In genomic region chr13:52250371-52250770, GRCm38 (mm10) we compare ENCODE assay signal across 12 mouse cellular contexts.
DNase-seq lines count a peak whose midpoint lies in the region; TF ChIP-seq lines count a peak whose summit lies in the region.
"Had no signal": no experiment of that assay in that cellular context is flagged by ENCODE, and none has a peak within 500 bp of the region (broad histone marks: within the 10 kb centered on the region; RNA-seq: fewer than 3 reads in every experiment).

No protein-coding gene starts in this region.

- H3K4me1 ChIP-seq in bone marrow, adult 2 months (ENCODE audit: control insufficient read depth, insufficient read depth, low read length), result no peaks in the 10 kb centered on the region
- H3K4me1 ChIP-seq in small intestine, adult 2 months (ENCODE audit: control insufficient read depth, insufficient read depth, insufficient read length, low read length), result no peaks in the 10 kb centered on the region
- no peaks in the 10 kb centered on the region for H3K4me1 ChIP-seq in embryonic facial prominence, embryonic 10.5 days
- H3K4me1 ChIP-seq: limb, embryonic 10.5 days; neural tube, embryonic 12.5 days had no signal

- no peak for TF ChIP-seq POLR2A in bone marrow, adult 2 months (IDR thresholded peaks at IDR 0.05; ENCODE audit: borderline replicate concordance, control insufficient read depth, low read depth, low read length)
- TF ChIP-seq POLR2A in small intestine, adult 2 months (IDR thresholded peaks at IDR 0.05; ENCODE audit: low read depth, low read length), result no peak

- WGBS in bone marrow, adult 2 months, result 19% methylated on average over 4 of the region's 4 CpGs
- 34% methylated on average over 4 of the region's 4 CpGs for WGBS in small intestine, adult 2 months
- WGBS in embryonic facial prominence, embryonic 10.5 days, result 65% methylated on average over 4 of the region's 4 CpGs

- no peaks in the 10 kb centered on the region for H3K9me3 ChIP-seq in embryonic facial prominence, embryonic 10.5 days
- H3K9me3 ChIP-seq: limb, embryonic 10.5 days; megakaryocyte, embryonic 14.5 days; neural tube, embryonic 12.5 days had no signal

- no peaks in the 10 kb centered on the region for H3K27me3 ChIP-seq in small intestine, adult 2 months (ENCODE audit: control insufficient read depth, insufficient read depth, low read length)
- H3K27me3 ChIP-seq in embryonic facial prominence, embryonic 10.5 days (replicated peaks; ENCODE audit: low read depth, poor library complexity, severe bottlenecking), result no peaks in the 10 kb centered on the region; the same call in 1 of the 2 replicates
- H3K27me3 ChIP-seq: megakaryocyte, embryonic 14.5 days; neural tube, embryonic 12.5 days had no signal

- no peak overlapping the region for H3K27ac ChIP-seq in bone marrow, adult 2 months (ENCODE audit: control insufficient read depth, insufficient read depth, low read depth, low read length, poor library complexity)
- H3K27ac ChIP-seq in small intestine, adult 2 months (ENCODE audit: insufficient read depth, low read depth, low read length), result no peak overlapping the region
- no peak overlapping the region for H3K27ac ChIP-seq in embryonic facial prominence, embryonic 10.5 days (replicated peaks)
- H3K27ac ChIP-seq: limb, embryonic 10.5 days; neural tube, embryonic 12.5 days had no signal

- H3K4me3 ChIP-seq in bone marrow, adult 2 months (replicated peaks; ENCODE audit: control insufficient read depth, low read depth, low read length), result no peak overlapping the region
- H3K4me3 ChIP-seq in small intestine, adult 2 months (ENCODE audit: low read depth, low read length), result no peak overlapping the region
- no peak overlapping the region for H3K4me3 ChIP-seq in embryonic facial prominence, embryonic 10.5 days
- H3K4me3 ChIP-seq: limb, embryonic 10.5 days; neural tube, embryonic 12.5 days had no signal

- DNase-seq in heart, postnatal 4 days, result peak; percentile 26
- DNase-seq in heart, adult 11 months, result no peak
- DNase-seq in retina, postnatal 1 day, result peak; percentile 11
- DNase-seq in retina, embryonic 14.5 days (ENCODE audit: low spot score), result no peak
- no peak for DNase-seq in c-Kit-positive CD71-positive TER-119-positive erythroid progenitor cells, embryonic 14.5 days (ENCODE audit: low spot score)
- no peak for DNase-seq in embryonic facial prominence, embryonic 10.5 days (ENCODE audit: low spot score)
- DNase-seq: kidney, adult 18-20 months had no signal

- peak; percentile 58; the same call in 1 of the 2 replicates for TF ChIP-seq CTCF in bone marrow, adult 2 months (IDR thresholded peaks at IDR 0.05; ENCODE audit: control insufficient read depth, insufficient read depth, low read length)
- TF ChIP-seq CTCF in small intestine, adult 2 months (IDR thresholded peaks at IDR 0.05; ENCODE audit: extremely low read depth, insufficient read length, insufficient replicate concordance, low read depth, low read length), result peak; percentile 24; the same call in 1 of the 2 replicates

- no peaks in the 10 kb centered on the region for H3K36me3 ChIP-seq in small intestine, adult 2 months (ENCODE audit: control insufficient read depth, insufficient read depth, low read length)
- no peaks in the 10 kb centered on the region for H3K36me3 ChIP-seq in embryonic facial prominence, embryonic 10.5 days (replicated peaks)
- H3K36me3 ChIP-seq: limb, embryonic 10.5 days; neural tube, embryonic 12.5 days had no signal

Comparison
In these comparisons a context has a peak if more than half of its experiments do, and no peak if none do; other contexts are left out.
1. DNase-seq: peak in heart, postnatal 4 days (single experiment) and retina, postnatal 1 day (single experiment); none in heart, adult 11 months (single experiment), retina, embryonic 14.5 days (single experiment), c-Kit-positive CD71-positive TER-119-positive erythroid progenitor cells, embryonic 14.5 days (single experiment) and embryonic facial prominence, embryonic 10.5 days (single experiment).